Comparison of ENCODE assay signal across 9 mouse cellular contexts in genomic region chr8:48481709-48482671, GRCm38 (mm10).
A peak's percentile ranks its signal among the peaks of the same experiment; 100 is the strongest.
DNase-seq lines count a peak whose midpoint lies in the region; ATAC-seq and TF ChIP-seq lines count a peak whose summit lies in the region.
"Had no signal": no experiment of that assay in that cellular context is flagged by ENCODE, and none has a peak within 500 bp of the region (broad histone marks: within the 10 kb centered on the region; RNA-seq: fewer than 3 reads in every experiment).

No protein-coding gene starts in this region.

- H3K4me1 ChIP-seq in kidney, embryonic 16.5 days (ENCODE audit: insufficient read depth, low read length) = peaks cover 10% of the 10 kb centered on the region; the same call in 1 of the 2 replicates
- no peaks in the 10 kb centered on the region for H3K4me1 ChIP-seq in stomach, embryonic 14.5 days (ENCODE audit: control insufficient read depth, insufficient read depth, low read length)

- H3K27me3 ChIP-seq in kidney, embryonic 16.5 days (ENCODE audit: insufficient read depth, low read length) = no peaks in the 10 kb centered on the region
- H3K27me3 ChIP-seq in stomach, embryonic 14.5 days (ENCODE audit: control insufficient read depth, insufficient read depth, low read length) = no peaks in the 10 kb centered on the region

- TF ChIP-seq CTCF in brain, embryonic 14.5 days (IDR thresholded peaks at IDR 0.05; ENCODE audit: borderline replicate concordance, extremely low read depth, insufficient read depth, insufficient read length) = no peak

- H3K4me2 ChIP-seq in kidney, embryonic 16.5 days (replicated peaks; ENCODE audit: low read depth, low read length) = peak overlapping the region; percentile 29; the same call in 1 of the 2 replicates
- no peak overlapping the region for H3K4me2 ChIP-seq in stomach, embryonic 14.5 days (replicated peaks; ENCODE audit: low read depth, low read length)

- no peak for DNase-seq in kidney, postnatal 36 days
- peak; percentile 69 for DNase-seq in brain, embryonic 14.5 days (ENCODE audit: low read depth)
- peak; percentile 22 to 64 for DNase-seq in gastrocnemius, postnatal 4 days (ENCODE audit: low spot score in 2 of 2)
- DNase-seq in left cerebral cortex, postnatal 14 days (ENCODE audit: low spot score in 2 of 2) = peak; percentile 25 to 70
- DNase-seq in cerebellum, postnatal 14 days = no peak
- no peak for DNase-seq in B cell, adult 2 months

- intact Hi-C loops in left cerebral cortex, postnatal 14 days (cut with DNase I) = no loop called here

- TF ChIP-seq POLR2A in brain, embryonic 14.5 days (IDR thresholded peaks at IDR 0.05; ENCODE audit: borderline replicate concordance, extremely low read depth, insufficient read depth, insufficient read length, poor library complexity, severe bottlenecking) = no peak

- peak; percentile 23; the same call in 1 of the 2 replicates for ATAC-seq in kidney, embryonic 16.5 days (ENCODE audit: low FRiP score, low TSS enrichment)
- peak; percentile 61; the same call in 1 of the 2 replicates for ATAC-seq in stomach, embryonic 14.5 days (ENCODE audit: insufficient number of reproducible peaks, insufficient read depth, low FRiP score, low read depth)

- no peaks in the 10 kb centered on the region for H3K9me3 ChIP-seq in kidney, embryonic 16.5 days (ENCODE audit: low read length)
- H3K9me3 ChIP-seq in stomach, embryonic 14.5 days (ENCODE audit: control insufficient read depth, low read depth, low read length) = no peaks in the 10 kb centered on the region

- no peak overlapping the region for H3K4me3 ChIP-seq in kidney, embryonic 16.5 days (ENCODE audit: low read length)
- no peak overlapping the region for H3K4me3 ChIP-seq in stomach, embryonic 14.5 days (ENCODE audit: low read depth, low read length)

- H3K27ac ChIP-seq in kidney, embryonic 16.5 days (ENCODE audit: low read length) = peak overlapping the region; percentile 50; the same call in 1 of the 2 replicates
- H3K27ac ChIP-seq in stomach, embryonic 14.5 days (ENCODE audit: low read length) = peak overlapping the region; percentile 48; the same call in 1 of the 2 replicates
- H3K27ac ChIP-seq: liver, embryonic 14.5 days had no signal

- WGBS in kidney, embryonic 16.5 days = 60% methylated on average over 33 of the region's 33 CpGs
- WGBS in stomach, embryonic 14.5 days = 63% methylated on average over 33 of the region's 33 CpGs

- no peaks in the 10 kb centered on the region for H3K36me3 ChIP-seq in kidney, embryonic 16.5 days (ENCODE audit: insufficient read depth, low read length)
- no peaks in the 10 kb centered on the region for H3K36me3 ChIP-seq in stomach, embryonic 14.5 days (ENCODE audit: control insufficient read depth, insufficient read depth, low read length)

- H3K9ac ChIP-seq in kidney, embryonic 16.5 days (replicated peaks; ENCODE audit: low read length) = no peak overlapping the region
- H3K9ac ChIP-seq in stomach, embryonic 14.5 days (replicated peaks; ENCODE audit: low read depth, low read length) = no peak overlapping the region
- H3K9ac ChIP-seq: liver, embryonic 14.5 days had no signal

Comparison
In these comparisons a context has a peak if more than half of its experiments do, and no peak if none do; other contexts are left out.
1. DNase-seq: peak in brain, embryonic 14.5 days (single experiment), gastrocnemius, postnatal 4 days (2 of 2) and left cerebral cortex, postnatal 14 days (2 of 2); none in kidney, postnatal 36 days (0 of 2), cerebellum, postnatal 14 days (0 of 2) and B cell, adult 2 months (0 of 2).